Mouse (Mus musculus) left cerebral cortex, adult 2 months (tissue): Measurements from ENCODE around the gene Grhl1. TPM values are rescaled to one million over a fixed set of nuclear protein-coding genes. Genes with fewer than 3 reads are reported as not detected.

ENCODE experiments used
- DNase-seq, 2 experiments: peaks; one replicate each; pipeline ENCODE4 v3.0.0; 2021 to 2022; ENCODE audit warnings: low spot score in 2 of 2, mixed read lengths in 1 of 2; ENCODE audit errors: extremely low spot score in 1 of 2
- H3K27ac ChIP-seq: fragments of 200-600 bp; 2 replicates; pipeline ENCODE4 v1.8.1; 2022
- H3K4me3 ChIP-seq: fragments of 200-600 bp; 2 replicates; pipeline ENCODE4 v1.8.1; 2022
- CTCF ChIP-seq: fragments of 200-600 bp; IDR thresholded peaks from 2 replicates; pipeline ENCODE4 v1.8.1; 2022; ENCODE audit warnings: antibody characterized with exemption, mild to moderate bottlenecking, moderate library complexity
- intact Hi-C: fragments of 180-260 bp; cut with DNase I; formaldehyde crosslinking; loops from one replicate; pipeline ENCODE4 v1.15.1; 2025
- total RNA-seq, 2 experiments: library from RNA; stranded (reverse); gene quantifications; 2 replicates each; pipeline ENCODE4 v1.2.3; 2021

The Grhl1 gene
- total RNA-seq, 2 experiments from 2014 or later: 13.1 to 13.2 TPM

DNA sequence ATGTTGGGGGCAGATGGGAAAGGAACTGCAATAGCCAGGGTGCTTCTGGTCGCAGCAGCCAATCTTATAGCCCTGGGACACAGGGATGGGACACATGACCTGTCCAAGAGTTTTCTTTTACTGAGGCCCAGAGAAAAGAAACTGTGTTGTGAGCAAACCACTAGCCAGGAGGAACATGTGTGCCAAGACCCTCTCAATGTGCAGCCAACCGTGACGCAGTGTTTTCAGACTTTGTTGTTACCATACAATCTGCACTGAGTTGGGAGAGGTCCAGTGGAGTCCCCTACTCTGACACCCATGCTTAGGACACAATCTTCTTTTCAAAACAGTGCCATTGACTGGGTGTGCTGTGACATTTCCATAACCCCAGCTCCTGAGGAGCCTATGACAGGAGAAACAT is 4.5 kb upstream of the Grhl1 start:
- Histone ChIP-seq H3K27ac (no peak overlapping the region), H3K4me3 (no peak overlapping the region)
- DNase-seq: no peak
- no peak for TF ChIP-seq CTCF
- intact Hi-C loops: no loop called here

DNA sequence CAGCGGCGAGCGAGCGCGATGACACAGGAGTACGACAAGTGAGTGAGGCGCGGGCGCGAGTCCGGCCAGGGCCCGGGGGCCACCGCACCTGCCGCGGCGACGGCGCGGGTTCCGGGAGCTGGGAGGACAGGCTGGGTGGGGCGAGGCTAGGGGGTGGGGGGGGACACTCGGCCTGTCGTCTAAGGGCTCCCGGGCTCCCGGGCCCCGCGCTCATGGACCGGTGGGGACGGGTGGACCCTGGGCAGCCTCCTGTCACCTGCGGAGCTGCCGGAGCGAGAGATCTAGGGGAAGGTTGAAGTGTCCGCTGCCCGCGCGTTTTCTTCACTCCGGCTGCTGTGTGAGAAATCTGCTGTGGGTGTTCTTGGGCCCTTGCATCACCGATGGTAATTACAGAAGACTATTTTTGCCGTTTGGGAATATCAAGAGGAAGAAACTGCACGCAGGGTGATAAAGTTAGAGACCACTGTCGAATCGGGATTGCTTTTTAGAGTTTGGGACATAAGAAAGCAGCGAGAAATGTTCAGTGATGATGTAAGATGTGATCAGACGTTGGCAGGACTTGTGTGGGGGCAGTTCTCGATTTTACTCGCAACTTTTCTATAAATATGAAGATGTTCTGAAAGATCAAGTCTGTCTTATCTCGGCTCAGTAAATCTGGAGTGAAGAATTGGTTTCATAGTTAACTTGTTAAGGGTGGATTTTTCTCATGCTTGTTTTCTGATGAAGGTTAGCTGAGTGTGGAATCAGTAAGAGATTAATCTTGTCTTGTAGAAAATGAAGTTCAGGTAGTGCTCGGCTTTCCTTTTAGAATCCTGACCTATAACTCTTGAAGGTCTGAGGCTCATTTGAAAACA is 565 bp downstream of the Grhl1 start:
- no peak for TF ChIP-seq CTCF
- intact Hi-C loops: loop anchor here (1.0 kb wide), 1 partner anchor 74 kb away; the partner anchor contains the start of gene Taf1b
- peak overlapping the region; percentile 63 for H3K4me3 ChIP-seq
- peak overlapping the region; percentile 78 for H3K27ac ChIP-seq
- no peak for DNase-seq

DNA sequence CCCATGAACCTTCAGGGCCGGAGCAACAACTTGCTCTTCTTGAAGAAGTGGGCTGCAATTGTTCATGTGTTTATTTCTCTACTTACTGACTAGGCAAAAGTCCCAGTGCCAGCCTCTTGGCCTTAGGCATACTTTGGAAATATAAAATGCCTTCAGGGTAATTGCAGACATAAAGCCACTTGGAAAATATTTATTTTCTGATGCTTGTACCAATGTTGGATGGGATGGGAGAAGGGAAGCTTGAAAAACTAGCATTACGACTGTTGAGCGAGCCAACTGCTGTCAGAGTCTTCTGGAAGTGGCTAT is 1.1 kb downstream of the Grhl1 start:
- Histone ChIP-seq H3K27ac (peak overlapping the region; percentile 78), H3K4me3 (peak overlapping the region; percentile 63)
- intact Hi-C loops: loop anchor here (1.0 kb wide), 1 partner anchor 75 kb away; the partner anchor contains the start of gene Taf1b
- TF ChIP-seq CTCF: no peak
- DNase-seq: no peak

DNA sequence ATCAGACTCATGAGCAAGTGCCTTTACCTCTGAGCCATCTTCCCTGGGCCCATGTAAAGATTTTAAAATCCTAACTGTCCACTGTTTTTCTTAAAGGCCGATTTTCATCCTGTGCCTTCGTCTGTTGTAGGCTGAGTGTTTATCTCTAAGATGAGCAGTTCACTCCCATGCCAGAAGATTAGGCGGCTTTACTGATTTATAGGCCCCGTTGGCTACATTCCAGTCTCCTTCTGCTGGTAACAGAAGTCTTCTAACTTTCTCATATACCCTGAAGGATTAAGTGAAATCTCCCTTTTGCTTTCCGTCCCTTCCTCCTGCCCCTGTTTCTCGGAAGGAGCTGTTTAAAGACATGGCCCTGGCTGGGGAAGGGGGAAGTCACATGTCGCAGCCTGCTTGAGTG is 2.8 kb downstream of the Grhl1 start:
- no peak for TF ChIP-seq CTCF
- H3K27ac ChIP-seq: no peak overlapping the region
- intact Hi-C loops: no loop called here
- DNase-seq: no peak
- H3K4me3 ChIP-seq: no peak overlapping the region

DNA sequence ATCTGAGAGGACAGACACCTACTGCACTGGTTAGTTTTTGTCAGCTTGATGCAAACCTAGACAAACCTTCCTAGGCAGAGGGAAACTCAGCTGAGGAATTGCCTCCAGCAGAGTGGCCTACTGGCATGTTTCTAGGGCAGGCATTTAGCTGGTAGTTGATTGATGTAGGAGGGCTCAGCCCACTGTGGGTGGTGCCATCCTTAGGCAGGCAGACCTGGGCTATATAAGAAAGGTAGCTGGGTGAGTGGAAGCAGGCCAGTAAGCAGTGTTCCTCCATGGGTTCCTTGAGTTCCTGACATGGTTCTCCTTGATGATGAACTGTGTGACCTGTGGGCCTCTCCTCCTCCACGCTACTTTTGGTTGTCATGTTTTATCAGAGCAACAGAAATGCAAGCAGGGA is 8.4 kb downstream of the Grhl1 start:
- DNase-seq: no peak
- no peak for TF ChIP-seq CTCF
- H3K27ac ChIP-seq: no peak overlapping the region
- intact Hi-C loops: no loop called here
- H3K4me3 ChIP-seq: no peak overlapping the region

DNA sequence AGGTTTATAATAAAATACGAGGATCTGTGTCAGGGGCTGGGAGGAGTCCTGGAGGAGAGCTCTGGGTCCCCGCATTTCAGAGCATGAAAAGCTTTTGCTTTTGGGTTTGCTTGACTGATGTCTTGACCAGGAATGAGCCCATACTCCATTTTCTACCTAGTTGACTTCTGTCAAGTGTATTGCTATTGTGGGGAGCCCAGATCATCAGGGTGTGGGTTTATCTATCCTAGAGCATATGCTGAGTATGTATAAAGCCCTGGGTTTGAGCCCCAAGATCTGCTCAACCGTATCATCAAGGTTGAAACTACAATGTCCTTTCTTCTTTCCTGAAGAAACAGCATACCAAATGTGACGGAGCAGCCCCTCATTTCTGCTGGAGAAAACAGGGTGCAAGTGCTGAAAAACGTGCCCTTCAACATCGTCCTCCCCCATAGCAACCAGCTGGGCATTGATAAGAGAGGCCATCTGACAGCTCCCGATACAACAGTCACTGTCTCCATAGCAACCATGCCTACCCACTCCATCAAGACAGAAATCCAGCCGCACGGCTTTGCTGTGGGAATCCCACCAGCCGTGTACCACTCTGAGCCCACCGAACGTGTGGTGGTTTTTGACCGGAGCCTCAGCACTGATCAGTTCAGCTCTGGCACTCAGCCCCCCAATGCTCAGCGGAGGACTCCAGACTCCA is 9.1 kb downstream of the Grhl1 start:
- intact Hi-C loops: no loop called here
- no peak for DNase-seq
- TF ChIP-seq CTCF: no peak
- Histone ChIP-seq H3K27ac (peak overlapping the region; percentile 50), H3K4me3 (peak overlapping the region; percentile 13; the same call in 1 of the 2 replicates)

DNA sequence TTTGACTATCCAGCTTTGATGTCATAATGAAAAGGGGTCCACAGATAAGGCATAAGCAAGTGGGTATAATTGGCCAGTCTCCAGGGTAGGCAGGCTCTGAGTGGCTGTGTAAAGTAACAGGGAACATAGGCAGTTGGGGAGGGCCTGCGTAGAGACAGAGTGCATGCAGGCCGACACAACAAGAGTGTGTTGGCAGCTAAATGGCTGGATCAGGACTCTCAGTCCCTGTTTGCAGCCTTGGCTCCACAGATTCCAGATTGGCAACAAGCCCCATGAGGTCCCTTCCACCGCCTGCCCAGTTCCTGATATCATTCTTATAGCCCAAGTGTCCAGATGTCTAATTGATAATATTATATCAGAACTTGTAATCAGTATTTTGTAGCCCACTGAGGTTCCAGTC is 11.6 kb downstream of the Grhl1 start:
- TF ChIP-seq CTCF: no peak
- Histone ChIP-seq H3K27ac (no peak overlapping the region), H3K4me3 (no peak overlapping the region)
- intact Hi-C loops: no loop called here
- no peak for DNase-seq

DNA sequence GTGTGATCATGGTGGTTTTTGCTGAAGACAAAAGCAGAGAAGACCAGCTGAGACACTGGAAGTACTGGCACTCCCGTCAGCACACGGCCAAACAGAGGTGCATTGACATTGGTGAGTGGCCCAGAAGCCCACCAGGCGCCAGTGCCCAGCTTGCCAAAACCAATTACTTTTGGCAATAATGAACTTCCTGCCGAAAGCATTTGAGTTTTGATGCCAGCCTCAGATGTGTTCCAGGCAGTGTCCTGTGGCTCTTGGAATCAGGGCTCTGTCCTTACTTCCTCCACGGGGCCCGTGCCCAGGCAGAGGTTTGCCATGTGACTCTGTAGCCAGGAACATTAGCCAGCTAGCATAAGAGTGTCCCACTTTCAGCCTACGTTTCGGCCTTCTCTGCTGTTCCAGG is 12.8 kb downstream of the Grhl1 start:
- peak in 1 of 2 experiments; percentile 38 for DNase-seq
- no peak for TF ChIP-seq CTCF
- intact Hi-C loops: no loop called here
- H3K4me3 ChIP-seq: no peak overlapping the region
- no peak overlapping the region for H3K27ac ChIP-seq

DNA sequence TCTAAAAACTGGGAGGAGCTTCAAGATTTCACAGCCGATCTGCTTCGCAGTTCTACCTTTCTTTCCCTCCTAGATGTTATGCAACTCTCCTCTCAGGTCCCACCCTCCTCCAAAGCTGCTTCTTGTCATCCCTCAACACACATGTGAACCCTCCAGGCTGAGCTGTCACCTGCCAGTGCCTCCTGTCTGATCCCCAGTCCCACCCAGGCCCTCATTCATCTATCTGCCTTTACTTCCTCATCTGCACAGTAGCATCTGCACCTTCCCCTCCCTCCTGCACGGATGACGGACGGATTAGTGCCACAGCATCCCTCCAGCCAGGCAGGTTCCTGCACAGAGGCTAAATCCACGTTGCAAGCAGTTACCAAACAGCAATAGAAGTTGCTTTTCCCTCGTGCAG is 14.1 kb downstream of the Grhl1 start:
- no peak for TF ChIP-seq CTCF
- no peak for DNase-seq

DNA sequence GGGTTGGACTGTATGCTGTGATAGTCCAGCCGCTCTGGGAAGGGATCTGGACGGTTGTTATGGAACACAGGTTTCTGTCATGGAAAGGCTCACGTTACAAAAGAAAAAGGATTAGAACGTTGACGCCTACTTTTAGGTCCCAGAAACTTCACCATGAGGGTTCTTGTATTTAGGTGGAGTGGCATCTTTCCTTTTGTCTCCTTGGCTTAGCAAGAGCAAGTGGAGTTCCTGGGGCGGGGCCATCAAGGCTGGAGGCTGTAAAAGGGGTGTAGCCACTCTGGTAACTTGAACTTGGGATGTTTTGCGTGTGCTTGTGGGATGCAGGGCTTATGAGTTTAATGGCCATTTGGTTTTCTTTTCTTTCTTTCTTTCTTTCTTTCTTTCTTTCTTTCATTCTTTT is 18.3 kb downstream of the Grhl1 start:
- Histone ChIP-seq H3K4me3 (no peak overlapping the region), H3K27ac (no peak overlapping the region)
- no peak for DNase-seq
- no peak for TF ChIP-seq CTCF
- intact Hi-C loops: no loop called here

More for the DNA sequence above, 14.1 kb downstream of the Grhl1 start:
- Histone ChIP-seq H3K27ac (no peak overlapping the region), H3K4me3 (no peak overlapping the region)
- intact Hi-C loops: no loop called here

DNA sequence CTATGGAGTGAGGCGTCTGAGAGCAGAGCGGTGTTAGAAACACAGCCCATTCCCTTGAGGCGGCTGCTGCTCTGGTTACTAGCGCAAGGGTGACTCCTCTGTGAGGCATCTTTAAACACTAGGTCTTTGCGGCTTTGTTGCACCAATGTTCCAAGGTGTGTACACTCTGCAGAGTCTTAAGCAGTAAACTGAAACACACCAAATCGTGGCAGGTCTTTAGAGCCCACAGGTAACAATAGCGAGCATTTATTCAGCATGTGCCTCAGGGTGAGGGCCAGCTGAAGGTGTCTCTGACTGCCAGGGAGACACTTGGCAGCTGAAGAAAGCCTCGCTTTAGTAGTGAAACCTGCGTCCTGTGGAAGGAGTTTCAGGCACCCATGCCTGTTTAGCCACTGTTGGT is 20.0 kb downstream of the Grhl1 start:
- no peak overlapping the region for H3K27ac ChIP-seq
- intact Hi-C loops: no loop called here
- TF ChIP-seq CTCF: no peak
- no peak for DNase-seq
- no peak overlapping the region for H3K4me3 ChIP-seq

DNA sequence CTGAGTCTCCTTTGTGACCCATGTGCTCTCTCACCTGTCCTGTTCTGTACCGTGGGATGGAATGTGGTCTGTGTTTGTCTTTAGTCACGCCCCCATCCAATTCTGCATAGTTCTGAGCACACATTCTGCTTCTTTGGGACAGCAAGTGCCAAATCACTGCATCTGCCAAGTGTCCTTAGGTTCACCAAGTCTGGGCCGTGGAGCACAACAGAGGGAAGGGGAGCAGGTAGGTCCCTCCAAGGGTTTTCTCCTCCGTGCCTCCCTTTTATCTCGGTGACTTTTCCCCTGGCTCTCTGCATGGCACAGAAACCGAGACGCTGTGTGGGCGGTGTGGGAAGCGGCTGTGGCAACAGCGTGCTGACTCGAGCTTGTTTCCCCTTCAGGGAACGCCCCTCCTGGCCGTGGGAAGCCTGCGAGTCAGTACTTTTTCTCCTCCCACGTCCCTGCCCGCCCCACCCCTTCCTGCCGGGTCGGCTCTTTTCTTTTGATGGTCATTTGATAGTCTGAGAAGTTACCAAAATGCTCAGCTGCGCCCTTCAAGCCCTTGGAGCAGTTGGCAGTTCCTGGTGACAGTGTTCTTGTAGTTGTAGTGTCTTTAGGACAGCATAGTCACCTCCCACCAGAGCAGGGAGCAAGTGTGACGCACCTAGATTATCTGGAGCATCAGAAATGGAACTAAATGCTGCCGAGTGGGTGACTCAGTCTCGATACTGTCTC is 21.0 kb downstream of the Grhl1 start:
- Histone ChIP-seq H3K4me3 (peak overlapping the region; percentile 32), H3K27ac (peak overlapping the region; percentile 17; the same call in 1 of the 2 replicates)
- intact Hi-C loops: no loop called here
- TF ChIP-seq CTCF: no peak
- peak; percentile 59 to 67 for DNase-seq
